Mouse (Mus musculus): ENCODE results near the gene Gjb2. TPM values are rescaled to one million over a fixed set of nuclear protein-coding genes. Genes with fewer than 3 reads are reported as not detected.
A peak's percentile ranks its signal among the peaks of the same experiment; 100 is the strongest.

Gene Gjb2
- polyA plus RNA-seq, 1 experiment from 2014 or later = 53.4 TPM

DNA sequence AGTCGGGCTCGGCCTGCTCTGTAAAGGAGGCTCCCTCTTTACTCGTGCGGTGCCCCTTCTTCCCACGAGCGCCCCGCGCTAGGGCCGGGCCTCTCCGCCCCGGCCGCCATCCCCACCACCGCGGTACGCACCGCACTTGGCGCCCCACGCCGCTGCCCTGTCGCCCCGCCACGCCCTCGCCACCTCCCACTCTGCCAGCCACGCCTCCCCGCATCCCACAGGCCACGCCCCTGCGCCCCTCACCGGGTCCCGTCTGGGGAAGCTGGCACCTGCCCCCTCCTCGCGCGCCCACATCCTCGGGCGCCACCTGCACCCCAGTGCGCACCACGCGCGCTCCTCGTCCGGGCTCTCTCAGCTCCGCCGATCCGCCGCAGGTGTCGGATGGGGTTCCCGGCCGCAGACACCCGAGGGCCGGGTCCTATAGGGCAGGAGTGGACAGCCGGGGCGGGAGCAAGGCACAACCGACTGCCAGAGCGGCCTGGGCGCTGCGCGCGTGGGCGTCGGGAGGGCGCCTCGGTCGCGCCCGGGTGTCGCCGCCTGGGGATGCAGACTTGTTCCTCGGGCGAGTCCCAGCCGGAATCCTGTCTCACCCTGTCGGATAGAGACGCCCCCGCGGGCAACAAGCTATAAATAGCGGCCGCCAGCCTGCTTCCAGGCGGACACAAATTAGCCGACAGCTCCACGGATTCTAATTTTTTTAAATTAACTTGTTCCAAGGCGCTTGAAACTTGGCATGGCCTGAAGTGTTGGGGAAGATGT is 46.8 kb downstream of the Gjb2 start, which contains the start of gene Gja3:
Gja3 (minus strand) TSS at position 538 of the 759 bp plus-strand sequence.
- Histone ChIP-seq H3K27ac (ENCODE audit: low read depth, low read length) (no peak within 1 kb of the TSS), H3K27me3 (replicated peaks; ENCODE audit: control insufficient read depth, insufficient read depth, low read length) (peaks cover 38% of the 10 kb centered on the region), H3K36me3 (ENCODE audit: control insufficient read depth, insufficient read depth) (no peaks in the 10 kb centered on the region), H3K9ac (ENCODE audit: low read depth, low read length) (no peak within 1 kb of the TSS), H3K4me2 (replicated peaks; ENCODE audit: low read depth) (peak within 1 kb of the TSS; percentile 75), H3K9me3 (ENCODE audit: control insufficient read depth) (no peaks in the 10 kb centered on the region), H3K4me1 (replicated peaks; ENCODE audit: control insufficient read depth, insufficient read depth, low read length) (no peaks in the 10 kb centered on the region), H3K4me3 (ENCODE audit: low read depth, low read length) (peak within 1 kb of the TSS; percentile 47)
- WGBS = under 1% methylated on average over 76 of the region's 79 CpGs
- TF ChIP-seq CTCF (IDR thresholded peaks at IDR 0.05; ENCODE audit: low read depth) = no peak
- ATAC-seq = no peak

DNA sequence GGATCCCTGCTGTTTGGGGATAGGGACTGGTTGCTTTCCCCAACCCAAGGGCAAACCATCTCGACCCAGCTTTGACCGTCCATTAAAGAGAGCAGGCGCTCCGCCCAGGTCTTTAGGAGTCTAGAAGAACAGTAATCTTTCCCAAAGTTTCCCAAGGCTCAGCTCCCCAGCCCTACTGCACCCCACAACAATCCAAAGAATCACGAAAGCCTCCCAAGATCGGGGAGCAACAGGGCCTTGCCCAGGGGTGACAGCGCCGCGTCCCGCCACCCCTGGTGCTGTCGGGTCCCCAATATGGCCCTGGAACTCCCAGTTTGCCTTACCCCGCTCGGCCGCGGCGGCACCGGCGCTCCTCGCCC is 47.3 kb downstream of the Gjb2 start:
- Histone ChIP-seq H3K36me3 (ENCODE audit: control insufficient read depth, insufficient read depth) (no peaks in the 10 kb centered on the region), H3K4me1 (replicated peaks; ENCODE audit: control insufficient read depth, insufficient read depth, low read length) (no peaks in the 10 kb centered on the region), H3K27me3 (replicated peaks; ENCODE audit: control insufficient read depth, insufficient read depth, low read length) (peaks cover 38% of the 10 kb centered on the region), H3K4me2 (replicated peaks; ENCODE audit: low read depth) (peak overlapping the region; percentile 75), H3K9ac (ENCODE audit: low read depth, low read length) (no peak overlapping the region), H3K4me3 (ENCODE audit: low read depth, low read length) (peak overlapping the region; percentile 47), H3K9me3 (ENCODE audit: control insufficient read depth) (no peaks in the 10 kb centered on the region), H3K27ac (ENCODE audit: low read depth, low read length) (no peak overlapping the region)
- no peak for TF ChIP-seq CTCF (IDR thresholded peaks at IDR 0.05; ENCODE audit: low read depth)
- WGBS = 7% methylated on average over 16 of the region's 19 CpGs
- ATAC-seq = no peak

DNA sequence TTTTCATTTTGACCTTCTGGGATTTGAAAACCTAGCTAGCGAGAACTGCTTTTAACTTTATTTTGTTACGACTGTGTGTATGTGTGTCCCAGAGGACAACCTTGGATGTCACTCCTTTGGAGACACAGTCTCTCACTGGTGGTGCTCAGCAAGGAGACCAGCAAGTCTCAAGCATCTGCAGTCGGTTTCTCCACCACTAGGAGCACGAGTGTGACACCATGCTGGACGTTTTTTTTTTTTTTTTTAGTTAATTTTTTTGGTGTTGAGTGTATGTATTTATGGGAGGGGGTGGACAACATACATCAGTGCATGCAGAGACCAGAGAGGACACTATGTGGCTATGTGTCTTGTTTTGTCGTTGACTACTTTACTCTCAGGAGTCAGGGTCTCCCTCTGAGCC is 51.8 kb downstream of the Gjb2 start:
- WGBS = 67% methylated on average over 6 of the region's 6 CpGs
- H3K4me3 ChIP-seq (ENCODE audit: low read depth, low read length) = no peak overlapping the region
- no peaks in the 10 kb centered on the region for H3K9me3 ChIP-seq (ENCODE audit: control insufficient read depth)
- TF ChIP-seq CTCF (IDR thresholded peaks at IDR 0.05; ENCODE audit: low read depth) = no peak
- no peaks in the 10 kb centered on the region for H3K4me1 ChIP-seq (replicated peaks; ENCODE audit: control insufficient read depth, insufficient read depth, low read length)
- H3K4me2 ChIP-seq (replicated peaks; ENCODE audit: low read depth) = no peak overlapping the region
- H3K27ac ChIP-seq (ENCODE audit: low read depth, low read length) = no peak overlapping the region
- H3K9ac ChIP-seq (ENCODE audit: low read depth, low read length) = no peak overlapping the region
- ATAC-seq = no peak
- no peaks in the 10 kb centered on the region for H3K36me3 ChIP-seq (ENCODE audit: control insufficient read depth, insufficient read depth)
- H3K27me3 ChIP-seq (replicated peaks; ENCODE audit: control insufficient read depth, insufficient read depth, low read length) = peaks cover 20% of the 10 kb centered on the region

Other genes with a start within 250 kb of the Gjb2 start
- gene Zmym2, start 218.0 kb downstream of the Gjb2 start, polyA plus RNA-seq (2015; fragmentation: Nextera tagmentation; extraction: Ambion mirVana) = 7.8 and 10.1 TPM in 2 replicates
- 0.09 and 0.13 TPM in 2 replicates for gene Gja3, start 46.6 kb downstream of the Gjb2 start, polyA plus RNA-seq (2015; fragmentation: Nextera tagmentation; extraction: Ambion mirVana)
- gene Gm4491, start 11.2 kb upstream of the Gjb2 start, polyA plus RNA-seq (2015; fragmentation: Nextera tagmentation; extraction: Ambion mirVana) = 0.13 and 0.20 TPM in 2 replicates
- gene Gjb6, start 28.9 kb upstream of the Gjb2 start, polyA plus RNA-seq (2015; fragmentation: Nextera tagmentation; extraction: Ambion mirVana) = 0.33 and 0.63 TPM in 2 replicates

All from intestine, postnatal 0 days (tissue).